Mouse (Mus musculus): ENCODE measurements at regions not wholly inside any gene's neighbourhood (a gene's known extent, or its start where the extent isn't known, plus 50 kb on each side); places are given as distances from the start of the nearest gene placed in this dataset.

GRCm38 (mm10) chr12:50187332-50187731 lies 461.6 kb downstream of the Prkd1 start:
- DNase-seq = no peak

GRCm38 (mm10) chr12:50190892-50191539 lies 457.9 kb downstream of the Prkd1 start:
- DNase-seq = no peak

- DNase-seq = no peak
Observed at GRCm38 (mm10) chr12:50191733-50192612, 456.9 kb downstream of the Prkd1 start.

GRCm38 (mm10) chr12:50193501-50193900 lies 455.4 kb downstream of the Prkd1 start:
- DNase-seq = no peak

GRCm38 (mm10) chr12:50194714-50195113 lies 454.2 kb downstream of the Prkd1 start:
- no peak for DNase-seq

- no peak for DNase-seq
Observed at GRCm38 (mm10) chr12:50196339-50196738, 452.6 kb downstream of the Prkd1 start.

- no peak for DNase-seq
Observed at GRCm38 (mm10) chr12:50241139-50241538, 407.8 kb downstream of the Prkd1 start.

- peak; percentile 23 for DNase-seq
Observed at GRCm38 (mm10) chr12:50258901-50259300, 390.0 kb downstream of the Prkd1 start.

GRCm38 (mm10) chr12:50261072-50261471 lies 387.8 kb downstream of the Prkd1 start:
- DNase-seq = peak; percentile 6

GRCm38 (mm10) chr12:50273239-50273880 lies 375.5 kb downstream of the Prkd1 start:
- no peak for DNase-seq

- no peak for DNase-seq
Observed at GRCm38 (mm10) chr12:50281615-50282014, 367.3 kb downstream of the Prkd1 start.

Measured in right cerebral cortex, adult 18-20 months (tissue).